Mouse (Mus musculus) activated CD4-positive, CD25-positive, alpha-beta regulatory T cell (primary cell): ENCODE results near the gene Rnf8. TPM values are rescaled to one million over a fixed set of nuclear protein-coding genes. Genes with fewer than 3 reads are reported as not detected.

ENCODE experiments used
- polyA plus RNA-seq, 2 experiments: library from polyadenylated mRNA; unstranded; fragments of 100-300 nt; shearing (Covaris generic); gene quantifications; one replicate each; pipeline ENCODE4 v1.2.1; 2017

Gene Rnf8
- polyA plus RNA-seq: 10 to 100 TPM; 45.6 to 50.4 TPM

DNA sequence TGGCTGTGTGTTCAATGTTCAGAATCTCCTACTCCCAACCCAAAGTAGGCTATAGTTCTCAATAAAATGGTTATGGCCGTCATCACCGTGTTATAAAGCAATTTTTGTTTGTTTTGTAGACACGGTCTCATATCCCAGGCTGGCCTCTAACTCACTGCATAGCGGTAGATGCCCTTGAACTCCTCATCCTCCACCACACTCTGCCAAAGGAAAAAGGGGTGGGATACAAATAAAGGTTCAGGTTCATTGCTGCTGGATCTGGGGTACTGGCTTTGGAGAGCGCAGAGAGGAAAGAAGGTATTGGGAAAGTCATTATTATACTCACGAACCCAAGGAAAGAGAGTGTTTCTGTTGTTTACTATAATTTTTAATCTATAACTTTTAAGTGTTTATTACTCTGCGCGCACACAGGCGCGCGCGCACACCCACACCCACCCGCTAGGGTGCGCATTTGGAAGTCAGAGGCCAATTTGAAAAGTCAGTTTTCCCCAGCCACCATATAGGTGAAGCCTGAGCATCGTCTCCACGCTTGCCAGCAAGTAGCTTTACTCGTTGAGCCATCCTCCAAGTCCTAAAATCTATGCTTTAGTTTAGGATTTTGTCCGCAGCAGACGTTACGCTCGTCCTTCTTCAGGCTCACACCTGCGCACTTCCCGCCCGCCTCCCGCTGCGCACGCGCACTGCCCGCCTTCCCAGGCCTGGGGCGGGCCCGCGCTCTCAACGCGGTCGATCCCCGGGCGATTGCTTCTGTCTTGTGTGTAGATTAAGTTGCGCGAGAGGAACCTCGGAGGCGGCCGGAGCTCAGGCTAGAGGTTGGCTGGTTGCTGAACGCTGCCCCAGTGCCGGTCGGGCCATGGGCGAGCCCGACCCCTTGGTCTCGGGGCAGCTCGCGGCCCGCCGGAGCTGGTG, at the start of gene Rnf8, which contains the start of gene Gm28043:
TSS of gene Rnf8 (plus strand) at position 676 of the 909 bp plus-strand sequence.
TSS of gene Gm28043 (plus strand) at position 762 of the 909 bp plus-strand sequence.

DNA sequence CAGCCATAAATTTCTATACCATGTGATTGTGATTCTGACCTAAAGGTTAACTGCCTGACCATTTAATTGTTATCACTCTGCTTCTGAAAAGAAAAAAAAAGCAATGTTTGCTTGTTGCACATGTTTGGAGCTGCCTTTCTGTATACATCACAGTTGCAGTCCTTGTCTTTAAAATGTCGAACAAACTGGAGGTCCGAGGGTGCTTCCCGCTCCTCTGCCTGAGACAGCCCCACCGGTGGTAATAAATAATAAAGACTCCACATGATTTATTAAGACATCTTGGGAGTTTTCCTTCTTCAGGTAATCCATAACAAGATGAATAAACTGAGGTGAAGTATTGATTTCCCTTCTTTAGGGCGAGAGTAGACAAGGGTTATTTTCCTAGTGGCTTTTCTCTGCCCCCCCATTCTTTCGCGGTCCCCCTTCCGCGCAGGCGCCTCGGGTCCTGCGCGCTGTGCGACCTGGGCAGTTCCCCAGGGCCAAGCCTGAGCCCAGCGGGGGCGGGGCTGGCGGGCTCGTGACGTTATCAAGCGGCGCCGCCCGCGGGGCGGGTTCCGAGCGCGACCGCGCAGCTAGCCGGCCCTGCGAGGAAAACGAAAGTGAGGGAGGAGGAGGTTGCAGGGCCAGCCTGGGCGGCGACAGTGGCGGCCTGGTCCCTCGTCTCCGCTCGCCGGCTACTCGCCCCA, 45.6 kb downstream of the Rnf8 start, which contains the start of gene Cmtr1:
TSS of gene Cmtr1 (plus strand) at position 520 of the 686 bp plus-strand sequence.

Other genes with a start within 250 kb of the Rnf8 start
- 10 to 100 TPM; 30.6 to 96.0 TPM for gene Pim1, start 124.0 kb upstream of the Rnf8 start, polyA plus RNA-seq
- gene Gm17657, start 65.2 kb upstream of the Rnf8 start, polyA plus RNA-seq: under 1 TPM in 1 of 2 experiments, not detected in 1; 0.18 TPM
- 10 to 100 TPM; 25.8 to 39.1 TPM for gene Tbc1d22b, start 65.0 kb upstream of the Rnf8 start, polyA plus RNA-seq
- gene Tmem217, start 62.4 kb upstream of the Rnf8 start, polyA plus RNA-seq: 1 to 10 TPM; 3.3 to 3.8 TPM
- gene Gm28043, start 86 bp downstream of the Rnf8 start, polyA plus RNA-seq: 1 to 10 TPM; 4.9 to 6.2 TPM
- 100 to 1,000 TPM; 173 to 197 TPM for gene Cmtr1, start 45.8 kb downstream of the Rnf8 start, polyA plus RNA-seq
- gene Ccdc167, start 102.3 kb downstream of the Rnf8 start, polyA plus RNA-seq: 1 to 10 TPM; 6.4 to 7.0 TPM